Mouse (Mus musculus): Measurements from ENCODE around the gene Elf1. TPM values are rescaled to one million over a fixed set of nuclear protein-coding genes. Genes with fewer than 3 reads are reported as not detected.
"Not testable (repeated sequence)": the region's sequence is repeated elsewhere in the genome, so short reads cannot be mapped to it uniquely, and the experiment has no call there.

Elf1 gene
- total RNA-seq, 4 experiments from 2014 or later, result 20.9 to 24.7 (median 21.4) TPM

GRCm38 (mm10) chr14:79522387-79522786, 41.4 kb downstream of the Elf1 start:
- no peak for DNase-seq

- DNase-seq, result not testable (repeated sequence)
Observed at GRCm38 (mm10) chr14:79526106-79526505, 45.1 kb downstream of the Elf1 start.

- DNase-seq, result no peak
Observed at GRCm38 (mm10) chr14:79527704-79528103, 46.7 kb downstream of the Elf1 start.

GRCm38 (mm10) chr14:79529581-79530554, 48.9 kb downstream of the Elf1 start:
- no peak for DNase-seq

- no peak for DNase-seq
Observed at GRCm38 (mm10) chr14:79530761-79531160, 49.8 kb downstream of the Elf1 start.

- DNase-seq, result no peak
Observed at GRCm38 (mm10) chr14:79532036-79532776, 51.2 kb downstream of the Elf1 start.

- no peak for DNase-seq
Observed at GRCm38 (mm10) chr14:79533350-79533749, 52.4 kb downstream of the Elf1 start.

- DNase-seq, result no peak
Observed at GRCm38 (mm10) chr14:79534206-79534605, 53.2 kb downstream of the Elf1 start.

- DNase-seq, result not testable (repeated sequence)
Observed at GRCm38 (mm10) chr14:79534656-79535055, 53.7 kb downstream of the Elf1 start.

- no peak for DNase-seq
Observed at GRCm38 (mm10) chr14:79535318-79535717, 54.3 kb downstream of the Elf1 start.

GRCm38 (mm10) chr14:79536011-79536410, 55.0 kb downstream of the Elf1 start:
- no peak for DNase-seq

- DNase-seq, result no peak
Observed at GRCm38 (mm10) chr14:79536837-79537236, 55.8 kb downstream of the Elf1 start.

GRCm38 (mm10) chr14:79537463-79537862, 56.5 kb downstream of the Elf1 start:
- no peak for DNase-seq

GRCm38 (mm10) chr14:79537921-79538320, 56.9 kb downstream of the Elf1 start:
- no peak for DNase-seq

GRCm38 (mm10) chr14:79541606-79542005, 60.6 kb downstream of the Elf1 start:
- no peak for DNase-seq

- peak; percentile 16 for DNase-seq
Observed at GRCm38 (mm10) chr14:79549343-79549742, 68.3 kb downstream of the Elf1 start.

GRCm38 (mm10) chr14:79551929-79552328, 70.9 kb downstream of the Elf1 start:
- no peak for DNase-seq

- DNase-seq, result no peak
Observed at GRCm38 (mm10) chr14:79552854-79553253, 71.9 kb downstream of the Elf1 start.

GRCm38 (mm10) chr14:79557796-79558195, 76.8 kb downstream of the Elf1 start:
- DNase-seq, result no peak

- DNase-seq, result peak; percentile 21
Observed at GRCm38 (mm10) chr14:79562745-79563144, 81.8 kb downstream of the Elf1 start.

- DNase-seq, result no peak
Observed at GRCm38 (mm10) chr14:79564784-79565183, 83.8 kb downstream of the Elf1 start.

GRCm38 (mm10) chr14:79573482-79574191, 92.6 kb downstream of the Elf1 start:
- no peak for DNase-seq

GRCm38 (mm10) chr14:79574361-79574760, 93.4 kb downstream of the Elf1 start:
- no peak for DNase-seq

Data from adrenal gland, adult 8-10 months (tissue).